Mouse (Mus musculus) limb, embryonic 11.5 days (tissue): Measurements from ENCODE around the gene Tsc1. TPM values are rescaled to one million over a fixed set of nuclear protein-coding genes. Genes with fewer than 3 reads are reported as not detected.

ENCODE experiments used
- ATAC-seq: fragments of 200-750 bp; cut with Nextera tagmentation; 2 replicates; pipeline ENCODE4 v1.8.0; 2017; ENCODE audit warnings: low read depth; ENCODE audit not compliant: insufficient number of reproducible peaks, low FRiP score, low TSS enrichment
- DNase-seq: peaks from one replicate; pipeline ENCODE4 v3.0.0-alpha.2; 2015; ENCODE audit warnings: low spot score
- H3K27ac ChIP-seq: fragments of 300-500 bp; sonication (generic); replicated peaks from 2 replicates; pipeline ENCODE4 v1.5.1; 2014; ENCODE audit warnings: low read depth, mild to moderate bottlenecking, low read length
- H3K27me3 ChIP-seq: fragments of 300-500 bp; sonication (generic); 2 replicates; pipeline ENCODE4 v1.6.1; 2014; ENCODE audit warnings: mild to moderate bottlenecking, low read length, mixed read lengths; ENCODE audit not compliant: control insufficient read depth, insufficient read depth
- H3K36me3 ChIP-seq: fragments of 300-500 bp; sonication (generic); 2 replicates; pipeline ENCODE4 v1.6.1; 2014; ENCODE audit warnings: mild to moderate bottlenecking, low read length, moderate library complexity, mixed read lengths; ENCODE audit not compliant: control insufficient read depth, insufficient read depth
- H3K4me1 ChIP-seq: fragments of 300-500 bp; sonication (generic); 2 replicates; pipeline ENCODE4 v1.6.1; 2014; ENCODE audit warnings: low read length, mixed read lengths; ENCODE audit not compliant: control insufficient read depth, insufficient read depth
- H3K4me2 ChIP-seq: fragments of 300-500 bp; sonication (generic); 2 replicates; pipeline ENCODE4 v1.6.1; 2014; ENCODE audit warnings: low read depth, mild to moderate bottlenecking, moderate library complexity; ENCODE audit not compliant: severe bottlenecking
- H3K4me3 ChIP-seq: fragments of 300-500 bp; sonication (generic); 2 replicates; pipeline ENCODE4 v1.5.1; 2014; ENCODE audit warnings: low read depth, low read length
- H3K9ac ChIP-seq: fragments of 300-500 bp; sonication (generic); 2 replicates; pipeline ENCODE4 v1.6.1; 2014; ENCODE audit warnings: mild to moderate bottlenecking, low read length
- H3K9me3 ChIP-seq: fragments of 300-500 bp; sonication (generic); 2 replicates; pipeline ENCODE4 v1.6.1; 2016; ENCODE audit warnings: low read length; ENCODE audit not compliant: control insufficient read depth
- WGBS: fragments of 180-500 bp; shearing (Covaris S2); extraction: QIAGEN DNeasy Blood & Tissue Kit; methylation state at CpG from one replicate; pipeline ENCODE4 v1.1.7; 2014; 5-methylcytosine and 5-hydroxymethylcytosine counted together
- microRNA-seq: library from miRNA; unstranded; fragments of <30 nt; microRNA quantifications from one replicate; pipeline ENCODE4, GENCODE M21; 2016
- polyA plus RNA-seq: library from polyadenylated mRNA; unstranded; fragments of >200 nt; fragmentation: Nextera tagmentation; extraction: Ambion mirVana; gene quantifications from 2 replicates; pipeline ENCODE4 v1.2.1, GENCODE M21; 2014

The Tsc1 gene
- polyA plus RNA-seq, 1 experiment from 2014 or later = 23.2 TPM

GRCm38 (mm10) chr2:28740159-28740558 is 99.1 kb downstream of the Tsc1 start:
- ATAC-seq = no peak
- WGBS = 86% methylated on average over 5 of the region's 5 CpGs
- H3K9ac ChIP-seq = no peak overlapping the region
- H3K4me2 ChIP-seq = no peak overlapping the region
- H3K27me3 ChIP-seq = no peaks in the 10 kb centered on the region
- no peaks in the 10 kb centered on the region for H3K4me1 ChIP-seq
- no peak overlapping the region for H3K27ac ChIP-seq
- no peak overlapping the region for H3K4me3 ChIP-seq
- no peaks in the 10 kb centered on the region for H3K9me3 ChIP-seq
- H3K36me3 ChIP-seq = no peaks in the 10 kb centered on the region
- no peak for DNase-seq

Small RNA genes within 50 kb of the gene (microRNA-seq; reads per million reads assigned to microRNA genes)
- gene Gm22824 = not detected
- 1.5 reads per million for gene Mir3088

Other genes starting within 250 kb of the Tsc1 start
- 5.3 and 5.4 TPM in 2 replicates for gene Ppp1r26, start 194.4 kb upstream of the Tsc1 start, polyA plus RNA-seq
- 0.95 and 0.96 TPM in 2 replicates for gene 1700007K13Rik, start 174.9 kb upstream of the Tsc1 start, polyA plus RNA-seq
- 70.4 and 72.9 TPM in 2 replicates for gene Mrps2, start 173.2 kb upstream of the Tsc1 start, polyA plus RNA-seq
- gene Gbgt1, start 144.3 kb upstream of the Tsc1 start, polyA plus RNA-seq = not detected in 2 replicates
- gene Gm10134, start 135.1 kb upstream of the Tsc1 start, polyA plus RNA-seq = not detected in 2 replicates
- 37.3 and 43.1 TPM in 2 replicates for gene Ralgds, start 128.1 kb upstream of the Tsc1 start, polyA plus RNA-seq
- not detected in 2 replicates for gene Cel, start 77.8 kb upstream of the Tsc1 start, polyA plus RNA-seq
- gene Gtf3c5, start 57.5 kb upstream of the Tsc1 start, polyA plus RNA-seq = 48.6 and 48.9 TPM in 2 replicates
- 0.77 and 2.2 TPM in 2 replicates for gene Gfi1b, start 19.2 kb upstream of the Tsc1 start, polyA plus RNA-seq
- 1.7 and 2.0 TPM in 2 replicates for gene Spaca9, start 58.5 kb downstream of the Tsc1 start, polyA plus RNA-seq
- 0.52 and 0.91 TPM in 2 replicates for gene Ak8, start 58.9 kb downstream of the Tsc1 start, polyA plus RNA-seq
- gene Gtf3c4, start 199.1 kb downstream of the Tsc1 start, polyA plus RNA-seq = 31.3 and 35.4 TPM in 2 replicates
- 20.4 and 21.8 TPM in 2 replicates for gene Ddx31, start 199.2 kb downstream of the Tsc1 start, polyA plus RNA-seq